Mouse (Mus musculus): Measurements from ENCODE around the gene Pygm. TPM values are rescaled to one million over a fixed set of nuclear protein-coding genes. Genes with fewer than 3 reads are reported as not detected.

The Pygm gene
- total RNA-seq, 2 experiments from 2014 or later: 7,185 to 8,344 TPM

- DNase-seq (ENCODE audit: low spot score): no peak
Measured at GRCm38 (mm10) chr19:6427653-6428434, 43.6 kb downstream of the Pygm start.

DNA sequence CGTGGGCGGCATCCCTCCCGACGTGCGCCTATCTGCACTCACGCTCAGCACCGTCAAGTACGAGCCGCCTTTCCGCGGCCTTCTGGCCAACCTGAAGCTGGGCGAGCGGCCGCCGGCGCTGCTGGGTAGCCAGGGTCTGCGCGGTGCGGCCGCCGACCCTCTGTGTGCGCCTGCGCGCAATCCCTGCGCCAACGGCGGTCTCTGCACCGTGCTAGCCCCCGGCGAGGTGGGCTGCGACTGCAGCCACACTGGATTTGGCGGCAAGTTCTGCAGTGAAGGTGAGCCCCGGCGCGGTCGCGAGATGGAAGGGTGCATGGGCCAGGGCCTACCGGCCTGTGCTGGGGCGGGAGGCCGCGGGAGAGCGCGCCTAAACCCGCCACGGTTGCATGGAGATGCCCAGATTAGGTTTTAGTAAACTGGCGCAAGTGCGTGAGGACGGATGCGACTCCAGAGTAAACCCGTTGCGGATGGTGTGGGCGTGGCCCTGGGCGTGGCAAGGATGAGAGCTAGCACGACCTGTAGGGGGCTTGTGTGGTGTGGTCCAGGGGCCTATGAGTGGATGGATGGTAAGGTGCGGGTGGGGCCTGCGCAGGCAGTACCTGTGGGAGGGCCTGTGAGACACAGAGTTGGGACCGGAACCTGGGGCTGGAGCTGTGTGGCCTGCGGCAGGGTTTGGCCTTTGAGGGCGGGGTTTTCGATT, 44.5 kb downstream of the Pygm start:
- DNase-seq (ENCODE audit: low spot score): no peak

DNA sequence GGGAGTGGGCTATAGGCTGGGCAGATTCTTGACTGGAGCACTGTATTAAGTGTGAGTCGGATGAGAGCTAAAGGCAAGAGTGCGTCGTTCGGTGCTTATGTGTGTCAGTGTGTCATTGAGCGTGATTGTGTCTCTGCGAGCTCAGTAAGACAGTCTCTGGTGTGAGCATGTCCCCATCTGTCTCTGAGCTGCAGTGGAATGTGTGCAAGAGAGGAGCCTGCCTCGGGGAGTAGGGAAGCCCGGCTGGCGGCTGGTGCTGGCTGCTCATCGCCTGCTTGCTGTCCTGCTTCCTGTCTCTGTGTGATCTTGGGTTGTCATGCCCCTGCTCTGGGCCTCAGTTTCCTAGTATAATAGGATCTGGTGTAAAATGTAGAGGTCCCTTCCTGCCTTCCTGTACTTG, 58.8 kb downstream of the Pygm start:
- DNase-seq (ENCODE audit: low spot score): no peak

DNA sequence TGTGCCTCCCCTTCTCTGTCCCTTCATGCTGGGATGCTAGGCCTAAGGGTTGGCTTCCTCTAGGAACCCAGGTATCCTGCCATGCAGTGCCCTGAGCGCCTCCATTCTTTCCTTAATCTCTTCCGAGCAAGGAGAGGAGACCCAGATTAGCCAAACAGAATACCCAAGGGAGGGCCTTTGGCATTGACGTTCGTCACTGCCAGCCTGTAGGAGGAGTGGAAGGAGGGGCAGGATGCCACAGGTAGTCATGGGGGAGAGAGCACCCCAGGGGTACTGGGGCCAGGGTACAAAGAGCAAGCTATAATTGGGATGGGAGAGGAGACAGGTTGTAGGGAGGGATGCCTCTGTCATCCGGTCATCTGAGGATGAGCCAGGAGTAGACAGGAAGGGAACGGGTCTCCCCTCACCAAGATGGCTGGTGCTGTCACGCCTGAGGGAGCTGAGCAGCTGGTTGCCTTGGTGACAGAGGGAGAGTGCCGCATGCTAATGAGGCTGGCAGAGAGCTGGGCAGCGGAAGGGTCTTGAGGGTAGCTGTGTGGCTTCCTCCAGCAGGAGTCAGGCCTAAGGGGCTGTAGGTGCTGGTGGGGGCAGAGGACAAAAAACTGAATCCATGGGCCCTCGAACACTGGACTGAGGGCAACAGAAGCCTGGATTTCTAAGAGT, 61.7 kb downstream of the Pygm start:
- DNase-seq (ENCODE audit: low spot score): no peak

DNA sequence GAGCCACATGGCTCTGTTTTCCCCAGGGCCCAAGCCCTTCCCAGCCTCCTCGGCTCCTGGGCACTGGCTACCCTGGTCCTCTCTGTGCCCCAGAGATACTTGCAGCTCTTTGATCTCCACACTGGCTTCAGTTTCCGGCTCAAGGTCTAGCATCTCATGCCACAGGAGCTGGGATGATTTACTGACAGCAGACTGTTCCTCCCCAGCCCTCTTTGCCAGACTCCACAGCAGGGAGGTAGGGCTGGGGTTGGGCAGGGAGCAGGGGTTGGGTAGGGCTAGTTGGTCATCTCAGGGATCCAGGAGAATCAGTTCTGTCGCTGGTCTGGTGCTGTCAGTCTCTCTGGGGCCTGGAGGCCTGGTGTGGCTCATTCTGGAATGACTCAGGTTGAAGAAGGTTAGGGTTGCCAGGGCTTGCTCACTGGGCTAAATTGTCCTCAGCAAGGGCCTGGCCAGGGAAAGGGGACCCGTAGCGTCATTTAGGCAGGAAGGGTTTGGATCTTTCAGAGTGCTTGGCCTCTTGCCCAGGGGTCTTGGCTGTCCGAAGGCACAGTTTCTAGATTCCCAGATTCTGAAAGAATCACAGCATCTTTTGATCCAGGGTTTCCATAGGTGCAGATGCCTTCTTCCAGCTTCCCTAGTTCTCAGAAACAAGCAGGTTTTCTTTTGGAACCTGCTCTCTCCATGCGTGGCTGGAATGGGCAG, 62.7 kb downstream of the Pygm start:
- DNase-seq (ENCODE audit: low spot score): no peak

Small RNA genes within 50 kb of the gene (microRNA-seq; reads per million reads assigned to microRNA genes)
- gene Mir6989: not detected

Other genes with a start within 250 kb of the Pygm start
- gene Batf2, start 243.4 kb upstream of the Pygm start, total RNA-seq (2021): under 1 TPM; 0.37 to 0.43 TPM
- gene Arl2, start 242.9 kb upstream of the Pygm start, total RNA-seq (2021): 10 to 100 TPM; 73.7 to 73.9 TPM
- not detected for gene Majin, start 200.0 kb upstream of the Pygm start, total RNA-seq (2021)
- not detected for gene Gpha2, start 158.0 kb upstream of the Pygm start, total RNA-seq (2021)
- gene Ppp2r5b, start 148.5 kb upstream of the Pygm start, total RNA-seq (2021): 10 to 100 TPM; 34.9 to 38.2 TPM
- 10 to 100 TPM; 16.7 to 20.0 TPM for gene Atg2a, start 142.7 kb upstream of the Pygm start, total RNA-seq (2021)
- gene Ehd1, start 107.7 kb upstream of the Pygm start, total RNA-seq (2021): 10 to 100 TPM; 30.2 to 40.3 TPM
- gene Cdc42bpg, start 77.9 kb upstream of the Pygm start, total RNA-seq (2021): 1 to 10 TPM; 6.4 to 8.8 TPM
- gene Men1, start 49.4 kb upstream of the Pygm start, total RNA-seq (2021): 1 to 10 TPM; 6.2 to 6.9 TPM
- 1 to 10 TPM; 7.4 to 8.3 TPM for gene Map4k2, start 43.3 kb upstream of the Pygm start, total RNA-seq (2021)
- 10 to 100 TPM; 76.2 to 89.8 TPM for gene Sf1, start 20.7 kb upstream of the Pygm start, total RNA-seq (2021)
- 10 to 100 TPM in 1 of 2 experiments, 1 to 10 TPM in 1; 8.3 to 18.2 TPM for gene Rasgrp2, start 14.9 kb downstream of the Pygm start, total RNA-seq (2021)
- gene Nrxn2, start 34.3 kb downstream of the Pygm start, total RNA-seq (2021): 1 to 10 TPM; 1.1 to 1.3 TPM
- under 1 TPM in 1 of 2 experiments, not detected in 1; 0.11 TPM for gene Slc22a12, start 158.6 kb downstream of the Pygm start, total RNA-seq (2021)